Mouse (Mus musculus): ENCODE measurements around the gene Ncdn. TPM values are rescaled to one million over a fixed set of nuclear protein-coding genes. Genes with fewer than 3 reads are reported as not detected.

Gene Ncdn
- total RNA-seq, 2 experiments from 2014 or later, result 12.5 to 15.0 TPM

GRCm38 (mm10) chr4:126734700-126735381, 18.4 kb downstream of the Ncdn start:
- intact Hi-C loops (cut with DNase I), result no loop called here
- DNase-seq, result no peak

GRCm38 (mm10) chr4:126734001-126734603, 19.1 kb downstream of the Ncdn start:
- intact Hi-C loops (cut with DNase I), result no loop called here
- DNase-seq, result no peak

GRCm38 (mm10) chr4:126732531-126733380, 20.5 kb downstream of the Ncdn start:
- intact Hi-C loops (cut with DNase I), result no loop called here
- DNase-seq, result no peak

GRCm38 (mm10) chr4:126732111-126732510, 21.1 kb downstream of the Ncdn start:
- DNase-seq, result no peak
- intact Hi-C loops (cut with DNase I), result no loop called here

GRCm38 (mm10) chr4:126707439-126707826, 45.8 kb downstream of the Ncdn start:
- no peak for DNase-seq
- intact Hi-C loops (cut with DNase I), result no loop called here

GRCm38 (mm10) chr4:126706630-126707438, 46.4 kb downstream of the Ncdn start:
- intact Hi-C loops (cut with DNase I), result no loop called here
- DNase-seq, result no peak

GRCm38 (mm10) chr4:126696908-126697307, 56.3 kb downstream of the Ncdn start:
- DNase-seq, result no peak
- intact Hi-C loops (cut with DNase I), result no loop called here

Other genes starting within 250 kb of the Ncdn start
- gene Ago4, start 220.0 kb downstream of the Ncdn start, total RNA-seq (2021), result 1 to 10 TPM; 5.4 to 5.5 TPM
- gene Clspn, start 196.5 kb downstream of the Ncdn start, total RNA-seq (2021), result 1 to 10 TPM; 1.9 to 4.6 TPM
- 1 to 10 TPM; 7.7 to 8.4 TPM for gene 5730409E04Rik, start 143.6 kb downstream of the Ncdn start, total RNA-seq (2021)
- 100 to 1,000 TPM; 121 to 122 TPM for gene Psmb2, start 75.8 kb downstream of the Ncdn start, total RNA-seq (2021)
- gene Tfap2e, start 17.2 kb downstream of the Ncdn start, total RNA-seq (2021), result not detected
- gene AU040320, start 106 bp upstream of the Ncdn start, total RNA-seq (2021), result 10 to 100 TPM; 29.9 to 30.3 TPM
- gene Zmym4, start 214.7 kb upstream of the Ncdn start, total RNA-seq (2021), result 10 to 100 TPM; 26.0 to 27.8 TPM

Measured in heart, postnatal 14 days (tissue).